17 mouse cellular contexts compared by ENCODE assay signal in the genomic region with DNA sequence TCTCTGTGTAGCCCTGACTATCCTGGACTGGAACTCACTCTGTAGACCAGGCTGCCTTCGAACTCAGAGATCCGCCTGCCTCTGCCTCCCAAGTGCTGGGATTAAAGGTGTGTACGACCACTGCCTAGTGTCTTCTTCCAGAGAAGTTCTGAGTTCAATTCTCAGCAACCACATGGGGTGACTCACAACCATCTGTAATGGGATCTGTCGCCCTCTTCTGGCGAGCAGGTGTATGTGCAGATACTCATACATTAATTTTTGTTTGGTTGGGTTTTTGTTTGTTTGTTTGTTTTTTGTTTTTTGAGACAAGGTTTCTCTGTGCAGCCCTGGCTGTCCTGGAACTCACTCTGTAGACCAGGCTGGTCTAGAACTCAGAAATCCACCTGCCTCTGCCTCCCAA. TPM values are rescaled to one million over a fixed set of nuclear protein-coding genes. Genes with fewer than 3 reads are reported as not detected.
DNase-seq lines count a peak whose midpoint lies in the region; ATAC-seq and TF ChIP-seq lines count a peak whose summit lies in the region.
"Not testable (repeated sequence)": the region's sequence is repeated elsewhere in the genome, so short reads cannot be mapped to it uniquely, and the experiment has no call there.
"Had no signal": no experiment of that assay in that cellular context is flagged by ENCODE, and none has a peak within 500 bp of the region (broad histone marks: within the 10 kb centered on the region; RNA-seq: fewer than 3 reads in every experiment).

No protein-coding gene starts in this region.

- peaks cover 0 to 53% of the 10 kb centered on the region in 2 experiments for H3K36me3 ChIP-seq in CH12.LX (replicated peaks in 1 of 2; ENCODE audit: control insufficient read depth in 1 of 2, insufficient read depth in 1 of 2, low read length in 1 of 2)
- H3K36me3 ChIP-seq in forebrain, embryonic 11.5 days (ENCODE audit: control insufficient read depth, insufficient read depth, low read length) = peaks cover 57% of the 10 kb centered on the region
- not testable (repeated sequence) for H3K36me3 ChIP-seq in liver, embryonic 14.5 days (replicated peaks; ENCODE audit: control insufficient read depth, insufficient read depth, low read depth); small intestine, adult 2 months (ENCODE audit: control insufficient read depth, insufficient read depth, low read length)

- H3K4me1 ChIP-seq in CH12.LX (ENCODE audit: control insufficient read depth in 1 of 2, insufficient read depth in 2 of 2); liver, embryonic 14.5 days (replicated peaks; ENCODE audit: control insufficient read depth in 2 of 2, insufficient read depth in 2 of 2, low read length in 1 of 2); small intestine, adult 2 months (ENCODE audit: control insufficient read depth, insufficient read depth, insufficient read length, low read length): not testable (repeated sequence)
- peaks cover 32% of the 10 kb centered on the region for H3K4me1 ChIP-seq in forebrain, embryonic 11.5 days (replicated peaks; ENCODE audit: control insufficient read depth, insufficient read depth, low read length)

- not testable (repeated sequence) for TF ChIP-seq POLR2A in CH12.LX (IDR thresholded peaks at IDR 0.05; ENCODE audit: low read depth, low read length); small intestine, adult 2 months (IDR thresholded peaks at IDR 0.05; ENCODE audit: low read depth, low read length)

- DNase-seq in CH12.LX (ENCODE audit: extremely low read depth); liver, embryonic 14.5 days (ENCODE audit: low read depth in 3 of 3, low spot score in 3 of 3): not testable (repeated sequence)
- peak; percentile 61 for DNase-seq in R1 (ENCODE audit: low read depth, low spot score)
- peak; percentile 21 to 36 for DNase-seq in adrenal gland, postnatal 36 days
- peak; percentile 73 for DNase-seq in forebrain, embryonic 11.5 days (ENCODE audit: low spot score)
- DNase-seq in kidney, adult 18-20 months = peak; percentile 13
- DNase-seq in thymus, postnatal 4 days = peak; percentile 59

- H3K4me3 ChIP-seq in CH12.LX (replicated peaks in 1 of 3; ENCODE audit: low read depth in 2 of 3, low read length in 2 of 3, poor library complexity in 1 of 3); forebrain, embryonic 11.5 days (ENCODE audit: low read depth, low read length); liver, embryonic 14.5 days (ENCODE audit: insufficient read depth in 1 of 2, low read depth in 2 of 2, low read length in 2 of 2); small intestine, adult 2 months (ENCODE audit: low read depth, low read length): not testable (repeated sequence)

- not testable (repeated sequence) for TF ChIP-seq EP300 in CH12.LX (IDR thresholded peaks at IDR 0.05; ENCODE audit: low read length); liver, embryonic 14.5 days (IDR thresholded peaks at IDR 0.05; ENCODE audit: low read depth)

- not testable (repeated sequence) for H3K9ac ChIP-seq in CH12.LX (ENCODE audit: insufficient read depth, low read depth); forebrain, embryonic 11.5 days (ENCODE audit: low read length); liver, embryonic 14.5 days (replicated peaks)

- H3K79me2 ChIP-seq in CH12.LX (replicated peaks; ENCODE audit: control insufficient read depth, extremely low read depth, insufficient read depth, poor library complexity, severe bottlenecking) = not testable (repeated sequence)

- not testable (repeated sequence) for H3K9me3 ChIP-seq in CH12.LX (replicated peaks; ENCODE audit: low read length); forebrain, embryonic 11.5 days (ENCODE audit: control insufficient read depth, low read length); liver, embryonic 14.5 days (ENCODE audit: control insufficient read depth, low read length)

- H3K27me3 ChIP-seq in CH12.LX (replicated peaks); forebrain, embryonic 11.5 days (ENCODE audit: control insufficient read depth, insufficient read depth, low read length); liver, embryonic 14.5 days (ENCODE audit: control insufficient read depth, insufficient read depth, low read length); small intestine, adult 2 months (ENCODE audit: control insufficient read depth, insufficient read depth, low read length): not testable (repeated sequence)

- dilution Hi-C loops in CH12.LX (cut with MboI; ENCODE audit: extremely low pct_ligation_motif_present, extremely low pct_unique_long_range_greater_than_20kb, low sequenced_read_pairs) = not testable (repeated sequence)

- not testable (repeated sequence) for ATAC-seq in forebrain, embryonic 11.5 days (replicated peaks; ENCODE audit: low FRiP score); liver, embryonic 14.5 days (ENCODE audit: insufficient read depth)

- 79% methylated on average over 5 of the region's 5 CpGs for WGBS in forebrain, embryonic 11.5 days
- WGBS in liver, embryonic 14.5 days (ENCODE audit: insufficient replicate concordance) = 36% methylated on average over 5 of the region's 5 CpGs
- WGBS in small intestine, adult 2 months = 77% methylated on average over 5 of the region's 5 CpGs

- TF ChIP-seq RAD21 in CH12.LX (IDR thresholded peaks at IDR 0.05; ENCODE audit: low read depth, low read length) = peak; percentile 47

- H3K4me2 ChIP-seq in CH12.LX (ENCODE audit: insufficient read depth, low read depth, poor library complexity, severe bottlenecking); forebrain, embryonic 11.5 days (ENCODE audit: low read depth, low read length, severe bottlenecking); liver, embryonic 14.5 days (ENCODE audit: low read depth): not testable (repeated sequence)

- in situ Hi-C loops in CH12.LX (cut with MboI; ENCODE audit: low pct_ligation_motif_present, low pct_unique_long_range_greater_than_20kb, low sequenced_read_pairs) = loop anchor here (5.0 kb wide), 1 partner anchor 95 kb away; the partner anchor contains the start of gene Cox6a1

- peak; percentile 62 to 64 for TF ChIP-seq CTCF in CH12.LX (conservative IDR thresholded peaks at IDR 0.05 in 1 of 2, IDR thresholded peaks at IDR 0.05 in 1 of 2; ENCODE audit: low read depth in 2 of 2, low read length in 2 of 2)
- peak; percentile 81 for TF ChIP-seq CTCF in liver, embryonic 14.5 days (IDR thresholded peaks at IDR 0.05; ENCODE audit: low read depth)
- peak; percentile 45; the same call in 1 of the 2 replicates for TF ChIP-seq CTCF in small intestine, adult 2 months (IDR thresholded peaks at IDR 0.05; ENCODE audit: extremely low read depth, insufficient read length, insufficient replicate concordance, low read depth, low read length)

- H3K27ac ChIP-seq in CH12.LX (ENCODE audit: insufficient read depth, low read depth); forebrain, embryonic 11.5 days (ENCODE audit: low read depth, low read length); liver, embryonic 14.5 days; small intestine, adult 2 months (ENCODE audit: insufficient read depth, low read depth, low read length): not testable (repeated sequence)

TF ChIP-seq in CH12.LX, 34 proteins besides CTCF, POLR2A, EP300 and RAD21:
- peak; percentile 35; the same call in 1 of the 2 replicates for TF ChIP-seq MAX (IDR thresholded peaks at IDR 0.05; ENCODE audit: low read length)
- TF ChIP-seq JUND (conservative IDR thresholded peaks at IDR 0.05; ENCODE audit: low read depth, low read length) = peak; percentile 37; the same call in 1 of the 2 replicates
- TF ChIP-seq SMC3 (IDR thresholded peaks at IDR 0.05; ENCODE audit: low read depth, low read length) = peak; percentile 35
- 0 out of 2 replicates have a peak, but pooled peaks have one; percentile 32 for TF ChIP-seq MYC (IDR thresholded peaks at IDR 0.05; ENCODE audit: low read depth, low read length)

RNA-seq across cellular contexts. Expression of gene Msi1, which starts 13.3 kb away (rescaled TPM):
- total RNA-seq in CH12.LX (2012; rRNA removed) (3.3 and 4.1 TPM in 2 replicates), CH12.LX (2014; rRNA removed) (0.66 and 0.82 TPM in 2 replicates)
- 4.9 and 5.3 TPM in 2 replicates for polyA plus RNA-seq in CH12.LX (2012; ENCODE audit: insufficient read length, low read depth)
- 10 to 100 TPM; 15.7 to 18.5 TPM for total RNA-seq in adrenal gland, postnatal 36 days (2021)
- polyA plus RNA-seq in forebrain, embryonic 11.5 days (2014; fragmentation: Nextera tagmentation; extraction: Ambion mirVana) = 202 and 219 TPM in 2 replicates
- 0.95 and 1.2 TPM in 2 replicates for polyA plus RNA-seq in liver, embryonic 14.5 days (2012; rRNA removed)
- 0.37 and 0.59 TPM in 2 replicates for polyA plus RNA-seq in liver, embryonic 14.5 days (2014; fragmentation: Nextera tagmentation; extraction: Ambion mirVana)
- 4.6 and 9.0 TPM in 2 replicates for polyA plus RNA-seq in small intestine, adult 2 months (2012; rRNA removed)
- total RNA-seq: megakaryocyte-erythroid progenitor cell, adult 5-6 weeks had no signal
- polyA plus RNA-seq: inflammation-experienced regulatory T-cells, adult 6 months had no signal

RNA-seq across cellular contexts. Expression of gene Pla2g1b, which starts 23.4 kb away (rescaled TPM):
- total RNA-seq in CH12.LX (2012; rRNA removed) = not detected in 2 replicates
- total RNA-seq in CH12.LX (2014; rRNA removed) = not detected in 2 replicates
- not detected in 2 replicates for polyA plus RNA-seq in CH12.LX (2012; ENCODE audit: insufficient read length, low read depth)
- not detected for total RNA-seq in adrenal gland, postnatal 36 days (2021)
- polyA plus RNA-seq in forebrain, embryonic 11.5 days (2014; fragmentation: Nextera tagmentation; extraction: Ambion mirVana) = not detected in 2 replicates
- not detected in 2 replicates for polyA plus RNA-seq in liver, embryonic 14.5 days (2012; rRNA removed)
- polyA plus RNA-seq in liver, embryonic 14.5 days (2014; fragmentation: Nextera tagmentation; extraction: Ambion mirVana) = not detected in 2 replicates
- 5.2 and 2,024 TPM in 2 replicates for polyA plus RNA-seq in small intestine, adult 2 months (2012; rRNA removed)
- total RNA-seq: gastrocnemius, postnatal 10 days; heart, adult 18-20 months; layer of hippocampus, postnatal 36 days; left cerebral cortex, postnatal 36 days; megakaryocyte-erythroid progenitor cell, adult 5-6 weeks had no signal
- polyA plus RNA-seq: embryonic facial prominence, embryonic 14.5 days; inflammation-experienced regulatory T-cells, adult 6 months; midbrain, embryonic 16.5 days; neural tube, embryonic 11.5 days had no signal

RNA-seq across cellular contexts. Expression of gene Sirt4, which starts 41.9 kb away (rescaled TPM):
- 16.7 and 18.0 TPM in 2 replicates for total RNA-seq in CH12.LX (2012; rRNA removed)
- 8.2 and 10.0 TPM in 2 replicates for total RNA-seq in CH12.LX (2014; rRNA removed)
- polyA plus RNA-seq in CH12.LX (2012; ENCODE audit: insufficient read length, low read depth) = 13.3 and 15.3 TPM in 2 replicates
- total RNA-seq in adrenal gland, postnatal 36 days (2021) = 10 to 100 TPM; 20.8 to 22.6 TPM
- 20.6 and 22.0 TPM in 2 replicates for polyA plus RNA-seq in forebrain, embryonic 11.5 days (2014; fragmentation: Nextera tagmentation; extraction: Ambion mirVana)
- polyA plus RNA-seq in liver, embryonic 14.5 days (2012; rRNA removed) = 8.4 and 9.4 TPM in 2 replicates
- 2.8 and 3.9 TPM in 2 replicates for polyA plus RNA-seq in liver, embryonic 14.5 days (2014; fragmentation: Nextera tagmentation; extraction: Ambion mirVana)
- polyA plus RNA-seq in small intestine, adult 2 months (2012; rRNA removed) = 9.9 and 13.6 TPM in 2 replicates

Comparison
In these comparisons a context has a peak if more than half of its experiments do, and no peak if none do; other contexts are left out.
1. RNA of gene Msi1, which starts 13.3 kb away (polyA plus RNA-seq): 202 to 219 TPM in forebrain, embryonic 11.5 days; 4.6 to 9.0 TPM in small intestine, adult 2 months, 4.9 to 5.3 TPM in CH12.LX and 0.37 to 1.2 TPM in liver, embryonic 14.5 days; every median in the first group is over 10 times any median in the second.
2. Peak in every context shown above with its lines, with median percentiles within 50 percentile points of each other: CTCF ChIP-seq.